Mouse (Mus musculus) induced T-regulatory cell, adult 2 months (primary cell): ENCODE measurements around the gene Mgat3.

ENCODE experiments used
- DNase-seq: peaks from one replicate; pipeline ENCODE4 v3.0.0-alpha.2; 2012; ENCODE audit warnings: low read depth

Gene Mgat3

DNA sequence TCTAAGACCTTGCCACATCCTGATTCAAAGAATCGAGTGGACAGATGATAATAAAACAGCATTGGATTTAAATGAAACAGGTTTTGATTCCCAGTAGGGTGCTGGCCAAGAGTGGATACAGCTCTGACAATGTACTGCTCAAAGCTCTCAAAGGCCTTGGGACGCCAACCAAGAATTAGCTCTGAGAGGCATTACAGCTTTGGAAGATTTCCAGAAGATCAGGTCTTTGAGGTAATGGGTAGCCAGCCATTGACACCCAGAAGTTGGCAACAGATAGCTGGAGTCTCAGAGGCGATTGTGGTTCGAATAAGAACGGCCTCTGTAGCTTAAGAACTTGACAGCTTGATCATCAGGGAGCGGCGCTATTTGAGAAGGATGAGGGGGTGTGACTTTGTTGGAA is 8.0 kb downstream of the Mgat3 start:
- DNase-seq = no peak

- no peak for DNase-seq
Measured at GRCm38 (mm10) chr15:80182072-80182700, 8.7 kb downstream of the Mgat3 start.

GRCm38 (mm10) chr15:80188927-80189326 is 15.4 kb downstream of the Mgat3 start:
- no peak for DNase-seq

GRCm38 (mm10) chr15:80190075-80190474 is 16.6 kb downstream of the Mgat3 start:
- DNase-seq = no peak

DNA sequence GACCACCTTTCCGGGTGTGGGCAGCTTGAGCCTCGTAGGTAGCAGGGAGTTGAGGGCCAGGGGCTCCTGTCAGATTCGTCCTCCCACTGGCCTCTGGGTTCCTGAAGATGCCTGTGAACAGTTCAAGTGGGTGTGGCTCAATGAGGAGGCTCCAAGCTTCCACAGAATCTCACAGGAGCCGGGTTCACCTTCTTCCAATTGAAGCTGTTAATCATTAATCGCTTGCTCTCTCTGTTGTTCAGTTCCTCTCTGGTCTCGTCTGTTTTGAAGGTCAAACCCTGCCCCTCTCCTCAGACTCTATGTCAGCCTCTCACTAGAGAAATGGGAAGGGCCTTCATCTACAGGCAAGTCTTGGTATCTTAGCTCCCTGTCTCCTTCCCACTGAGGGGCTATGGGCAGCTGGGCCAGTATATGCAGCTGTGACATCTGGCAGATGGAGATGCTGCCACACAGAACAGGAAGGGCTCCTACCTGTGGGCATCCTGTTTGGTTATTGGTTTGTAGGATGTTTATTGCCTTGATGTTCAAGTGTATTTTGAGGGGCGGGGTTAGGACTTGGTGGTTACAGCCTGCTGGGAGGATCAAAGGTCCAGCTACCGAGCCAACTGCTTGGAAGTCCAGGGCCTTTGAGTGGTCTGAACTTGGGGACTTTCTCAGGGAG is 18.2 kb downstream of the Mgat3 start:
- no peak for DNase-seq

DNA sequence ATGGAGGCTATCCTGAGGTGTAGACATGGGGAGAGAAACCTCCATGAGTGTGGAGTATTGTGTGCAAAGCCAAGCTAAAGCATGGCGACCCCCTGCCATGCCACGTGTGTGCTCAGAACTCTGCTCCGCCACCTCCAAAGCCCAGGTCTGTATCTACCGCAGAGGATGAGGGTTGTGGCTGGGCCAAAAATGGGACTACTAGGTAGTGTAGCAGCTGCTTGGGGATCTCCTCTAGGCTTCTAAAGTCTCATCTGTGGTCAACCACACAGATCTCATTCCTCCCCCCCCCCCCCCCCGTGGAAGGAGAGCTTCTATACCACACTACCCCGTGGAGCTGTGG is 18.7 kb downstream of the Mgat3 start:
- peak; percentile 81 for DNase-seq

DNA sequence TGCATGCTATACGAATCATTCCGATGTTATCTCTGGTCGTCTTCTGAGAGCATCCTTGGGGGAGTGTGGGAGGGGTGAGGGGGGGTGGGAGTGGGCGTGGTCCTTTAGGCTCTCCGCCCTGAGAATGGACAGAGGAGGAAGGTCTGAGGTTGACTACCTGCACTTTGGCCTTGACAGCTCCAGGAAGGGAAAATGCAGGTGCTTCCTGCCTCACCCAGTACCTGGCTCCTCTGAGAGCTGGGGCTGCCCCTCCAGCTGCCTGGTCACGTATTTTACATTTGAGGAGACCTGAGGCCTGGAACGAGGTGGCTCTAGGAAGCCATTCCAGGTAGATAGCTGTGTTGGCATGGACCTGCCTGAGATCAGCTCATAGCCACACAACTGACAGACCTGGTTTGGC is 19.3 kb downstream of the Mgat3 start:
- DNase-seq = no peak

GRCm38 (mm10) chr15:80199556-80199955 is 26.0 kb downstream of the Mgat3 start:
- no peak for DNase-seq

DNA sequence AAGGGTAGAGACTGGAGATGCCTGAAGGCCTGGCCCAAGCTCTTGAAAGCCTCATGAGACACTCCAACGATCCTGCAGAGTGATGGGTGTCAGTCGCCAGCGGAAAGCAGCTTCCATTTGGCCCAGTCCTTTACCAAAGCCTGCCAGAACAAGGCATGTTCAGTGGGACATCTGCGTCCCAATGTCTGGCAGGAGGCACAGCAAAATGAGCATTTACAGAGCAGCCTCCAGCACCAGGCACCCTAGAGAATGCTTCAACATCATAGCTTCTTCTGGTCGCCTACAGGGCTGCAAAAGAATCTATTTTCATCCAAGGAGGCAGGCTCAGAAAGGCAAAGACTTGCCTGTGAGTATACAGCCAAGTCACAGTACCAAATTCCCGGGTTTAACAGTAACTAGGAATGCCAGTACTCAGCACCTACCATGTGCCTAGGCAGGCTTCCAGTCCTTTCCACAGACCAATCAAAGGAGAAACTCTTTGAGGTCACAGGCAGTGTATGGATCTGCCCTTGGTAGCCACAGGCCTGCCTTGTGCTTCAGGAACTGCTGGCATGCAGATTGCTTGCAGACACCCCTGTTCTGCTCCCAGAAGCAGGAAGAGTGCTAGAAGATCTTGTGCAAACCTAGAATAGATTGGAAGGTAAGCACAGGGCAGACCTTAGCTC is 28.7 kb downstream of the Mgat3 start:
- DNase-seq = no peak

DNA sequence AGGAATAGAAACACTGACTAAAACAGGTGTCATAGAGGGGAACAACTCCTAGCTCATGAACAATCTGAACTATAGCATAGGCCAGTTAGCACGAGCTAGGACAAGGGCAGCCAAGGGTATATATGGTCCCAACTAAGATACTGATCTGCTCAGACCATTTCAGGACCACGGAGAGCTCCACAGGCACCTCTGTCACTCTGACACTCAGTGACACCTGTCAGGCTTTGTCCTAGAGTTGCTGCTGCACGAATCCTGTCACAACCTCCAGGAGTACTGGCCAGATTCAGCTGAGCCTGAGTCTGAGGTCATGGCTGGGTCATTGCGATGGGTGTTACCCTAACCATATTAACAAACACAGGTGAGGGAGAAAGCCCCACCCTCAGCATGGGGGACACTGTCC is 29.9 kb downstream of the Mgat3 start:
- peak; percentile 72 for DNase-seq

DNA sequence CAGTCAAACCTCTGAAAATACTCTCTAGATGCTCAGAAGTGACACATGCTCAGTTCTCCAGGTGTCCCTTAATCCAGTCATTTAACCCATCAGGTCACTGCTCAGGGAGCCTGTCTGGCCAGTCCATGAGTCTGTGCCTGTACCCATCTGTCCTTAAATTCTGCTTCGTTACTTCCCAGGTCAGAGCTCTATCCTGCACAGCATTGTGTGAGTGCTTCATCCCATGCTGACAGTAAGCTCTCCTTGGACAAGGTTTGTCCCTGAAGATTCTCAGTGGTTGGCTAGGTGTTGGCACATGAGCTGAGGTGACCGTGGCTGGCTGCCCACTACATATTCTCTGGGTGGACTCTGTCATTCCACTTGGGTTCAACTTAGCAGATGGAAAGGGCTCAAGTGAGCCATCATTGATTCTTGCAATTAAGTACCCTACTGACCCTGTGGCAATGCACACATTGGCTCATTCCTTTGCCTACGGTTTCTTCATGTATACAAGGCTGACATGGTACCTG is 32.6 kb downstream of the Mgat3 start:
- DNase-seq = no peak

GRCm38 (mm10) chr15:80208446-80208845 is 34.9 kb downstream of the Mgat3 start:
- DNase-seq = no peak

DNA sequence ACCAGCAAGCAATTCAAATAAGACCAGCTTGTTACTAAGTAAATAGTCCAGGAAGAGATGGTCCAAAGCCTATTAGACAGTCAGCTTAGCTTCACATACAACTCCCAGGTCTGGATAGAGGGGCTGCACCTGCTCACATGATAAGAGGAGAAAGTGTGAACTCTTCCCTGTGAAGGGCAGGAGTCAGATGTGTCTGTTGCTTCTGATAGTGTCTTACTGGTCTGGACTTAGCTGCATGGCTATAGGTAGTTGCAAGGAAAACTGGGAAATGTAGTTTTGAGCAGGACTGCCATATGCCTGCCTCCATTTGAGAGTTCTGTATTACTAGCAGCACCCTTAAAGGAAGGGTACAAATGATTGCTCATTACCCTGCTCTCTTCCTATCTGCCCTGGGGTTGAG is 40.2 kb downstream of the Mgat3 start:
- DNase-seq = no peak

DNA sequence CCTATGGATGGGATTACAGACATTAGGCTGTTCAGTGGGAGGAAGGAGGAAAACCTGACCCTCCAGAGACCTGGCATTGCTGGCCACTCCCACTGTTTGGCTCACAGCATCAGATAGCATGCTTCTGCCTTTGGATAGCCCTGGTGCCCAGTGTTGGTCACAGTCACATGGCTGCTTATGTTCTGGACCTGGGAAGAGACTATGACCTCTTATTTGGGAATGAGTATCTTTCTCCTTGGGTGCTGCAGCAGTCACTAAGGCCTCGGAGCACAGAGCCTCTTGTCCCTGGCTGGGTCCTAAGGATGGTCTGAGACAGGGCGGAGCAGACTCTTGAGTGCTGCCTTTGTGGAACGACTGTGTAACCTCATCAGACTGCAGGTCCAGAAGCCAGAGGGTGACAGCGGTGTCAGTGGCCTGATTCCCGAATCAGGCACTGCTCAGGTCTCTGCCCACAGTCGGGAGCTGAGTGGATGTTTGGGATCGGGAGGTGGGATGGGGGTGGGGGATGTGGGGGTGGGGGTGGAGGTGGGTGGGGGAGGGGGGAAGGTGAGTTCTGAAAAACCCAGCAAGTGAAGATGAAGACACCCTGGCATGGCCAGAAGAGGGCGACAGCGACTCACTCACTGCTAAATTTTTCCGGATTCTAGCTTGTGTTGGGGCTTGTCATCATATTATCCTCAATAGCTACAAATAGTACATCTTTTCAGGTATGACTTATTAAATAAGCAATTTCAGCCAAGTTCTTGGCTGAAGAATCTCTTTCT is 42.4 kb downstream of the Mgat3 start:
- DNase-seq = peak; percentile 82

- DNase-seq = no peak
Measured at GRCm38 (mm10) chr15:80216480-80216820, 42.9 kb downstream of the Mgat3 start.

DNA sequence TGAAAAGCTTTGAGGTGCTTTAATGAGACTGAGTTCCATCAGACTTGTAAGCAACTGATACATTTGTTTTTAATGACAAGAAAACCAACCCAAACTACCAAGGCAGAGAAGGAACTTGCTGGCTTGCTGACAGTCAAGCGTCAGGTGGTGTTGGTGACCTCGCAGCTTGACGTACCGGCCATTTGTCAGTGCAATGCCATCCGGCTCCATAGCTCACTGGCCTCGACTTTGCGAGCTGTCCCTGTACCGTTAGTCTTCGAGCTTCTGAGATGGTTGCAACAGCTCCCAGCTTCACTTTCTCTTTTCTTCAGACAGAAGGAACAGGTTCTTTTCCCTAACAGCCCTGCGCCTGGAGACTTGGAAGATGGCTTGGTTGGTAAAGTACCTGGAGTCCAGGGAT is 44.0 kb downstream of the Mgat3 start:
- no peak for DNase-seq

GRCm38 (mm10) chr15:80219211-80219610 is 45.7 kb downstream of the Mgat3 start:
- DNase-seq = peak; percentile 96

DNA sequence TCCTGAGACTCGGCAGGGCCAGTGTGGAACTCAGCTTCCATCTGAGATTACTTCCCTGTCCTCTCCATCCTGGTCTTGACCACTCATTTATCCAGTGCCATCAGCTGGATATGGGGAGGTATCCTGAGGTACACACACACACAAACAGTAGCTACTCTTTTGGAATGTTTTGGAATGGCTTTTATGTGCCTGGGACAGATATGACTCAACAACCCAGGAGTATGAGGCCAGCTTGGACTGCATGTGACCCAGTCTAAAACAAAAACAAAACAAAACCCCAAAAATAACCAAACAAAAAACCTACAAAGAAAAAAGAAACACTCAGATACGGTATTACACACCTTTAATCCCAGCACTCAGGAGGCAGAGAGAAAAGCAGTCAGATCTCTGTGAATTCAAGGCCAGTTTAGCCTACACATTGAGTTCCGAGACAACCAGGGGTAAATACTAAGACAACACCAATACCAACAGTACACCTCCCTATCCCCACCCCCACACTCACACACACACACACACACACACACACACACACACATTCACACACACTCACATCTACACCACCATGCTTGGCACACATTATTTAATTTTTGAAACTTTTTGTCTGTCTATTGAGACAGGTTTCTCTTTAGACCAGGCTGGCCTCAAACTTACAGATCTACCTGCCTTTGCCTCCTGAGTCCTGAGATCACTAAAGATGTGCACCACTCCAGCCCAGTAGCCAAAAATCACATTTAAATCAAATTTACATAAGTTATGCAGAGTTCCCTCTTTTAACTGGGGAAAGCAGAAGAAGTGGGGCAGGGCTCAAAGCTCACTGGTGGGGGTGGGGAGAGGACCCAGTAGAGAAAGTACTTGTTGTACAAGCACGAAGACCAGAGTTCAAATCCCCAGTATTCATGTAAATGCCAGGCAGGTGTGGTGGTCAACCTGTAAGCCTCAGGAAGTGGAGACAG is 46.5 kb downstream of the Mgat3 start:
- peak; percentile 67 for DNase-seq

DNA sequence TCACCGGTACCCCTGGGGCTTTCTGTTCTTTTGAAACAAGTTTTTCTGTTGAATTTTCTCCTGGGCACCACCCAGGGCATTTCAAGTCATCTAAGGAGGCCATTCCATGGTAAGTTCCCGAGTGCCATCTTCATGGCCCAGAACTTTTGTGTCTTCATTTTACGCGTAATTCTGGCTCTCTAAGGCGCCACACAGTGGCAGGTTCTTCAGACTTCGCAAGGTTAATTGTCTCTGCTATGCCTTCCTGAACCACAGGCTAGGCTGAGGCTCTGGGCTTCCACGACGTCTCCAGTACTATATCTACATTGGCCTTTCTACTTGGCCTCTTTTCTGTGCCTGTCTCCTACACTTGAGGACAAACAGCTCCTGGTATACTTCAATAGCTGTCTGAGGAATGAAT is 47.5 kb downstream of the Mgat3 start:
- DNase-seq = peak; percentile 78

- peak; percentile 29 for DNase-seq
Measured at GRCm38 (mm10) chr15:80223751-80224150, 50.2 kb downstream of the Mgat3 start.

DNA sequence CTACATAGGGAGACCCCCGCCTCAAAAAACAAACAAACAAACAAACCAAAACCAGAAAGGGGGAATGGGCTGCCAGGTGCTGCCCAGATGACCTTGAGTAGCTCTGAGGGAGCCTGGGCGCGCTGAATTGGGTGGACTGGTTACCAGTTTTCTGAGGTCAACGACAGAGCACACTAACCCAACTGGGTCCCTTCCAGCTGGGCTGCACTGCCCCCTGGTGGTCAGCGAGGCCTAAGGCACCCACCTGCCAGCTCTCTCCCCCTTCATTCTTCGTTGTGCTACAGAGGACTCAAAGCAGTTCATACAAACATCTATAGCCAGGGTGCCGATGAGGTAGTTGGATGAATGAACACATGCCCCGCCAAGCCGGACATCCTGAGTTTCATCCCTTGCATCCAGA is 51.7 kb downstream of the Mgat3 start:
- peak; percentile 92 for DNase-seq

DNA sequence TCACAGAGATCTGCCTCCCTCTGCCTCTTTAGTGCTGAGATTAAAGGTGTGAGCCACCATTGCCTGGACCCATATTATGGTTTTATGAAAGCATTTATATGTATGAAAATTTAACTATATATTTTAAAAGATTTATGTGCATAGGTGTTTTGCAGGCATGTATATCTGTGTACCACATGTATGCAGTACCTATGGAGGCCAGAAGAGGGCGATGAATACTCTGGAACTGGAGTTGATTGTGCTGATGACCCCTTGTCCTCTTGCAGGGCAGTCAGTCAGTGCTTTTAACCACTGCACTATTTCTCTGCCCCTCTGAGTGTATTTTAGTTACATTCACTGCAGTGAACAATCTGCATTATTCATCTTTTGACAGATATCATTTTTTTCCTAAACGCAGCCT is 52.3 kb downstream of the Mgat3 start:
- peak; percentile 87 for DNase-seq
